Mouse (Mus musculus) midbrain, postnatal 0 days (tissue): ENCODE results near the gene Tmem39b. TPM values are rescaled to one million over a fixed set of nuclear protein-coding genes. Genes with fewer than 3 reads are reported as not detected.

Experiments used
- ATAC-seq: fragments of 200-750 bp; cut with Nextera tagmentation; 2 replicates; pipeline ENCODE4 v1.8.0; 2017; ENCODE audit warnings: moderate number of reproducible peaks, mild to moderate bottlenecking, moderate TSS enrichment, moderate library complexity; ENCODE audit not compliant: low FRiP score
- DNase-seq: peaks from one replicate; pipeline ENCODE4 v3.0.0-alpha.2; 2015; ENCODE audit warnings: low spot score
- H3K27ac ChIP-seq: fragments of 300-500 bp; sonication (generic); 2 replicates; pipeline ENCODE4 v1.5.1; 2014; ENCODE audit warnings: low read depth, mild to moderate bottlenecking, low read length, mixed read lengths
- H3K27me3 ChIP-seq: fragments of 300-500 bp; sonication (generic); 2 replicates; pipeline ENCODE4 v1.6.1; 2014; ENCODE audit warnings: low read length, control low read depth, mixed read lengths; ENCODE audit not compliant: insufficient read depth
- H3K36me3 ChIP-seq: fragments of 300-500 bp; sonication (generic); 2 replicates; pipeline ENCODE4 v1.6.1; 2014; ENCODE audit warnings: low read length, control low read depth, mixed read lengths; ENCODE audit not compliant: insufficient read depth
- H3K4me1 ChIP-seq: fragments of 300-500 bp; sonication (generic); 2 replicates; pipeline ENCODE4 v1.6.1; 2014; ENCODE audit warnings: mild to moderate bottlenecking, control low read depth, antibody characterized with exemption, low read length, mixed read lengths; ENCODE audit not compliant: insufficient read depth
- H3K4me2 ChIP-seq: fragments of 300-500 bp; sonication (generic); 2 replicates; pipeline ENCODE4 v1.6.1; 2014; ENCODE audit warnings: low read depth, mild to moderate bottlenecking, low read length, mixed read lengths; ENCODE audit not compliant: poor library complexity, severe bottlenecking
- H3K4me3 ChIP-seq: fragments of 300-500 bp; sonication (generic); 2 replicates; pipeline ENCODE4 v1.5.1; 2014; ENCODE audit warnings: low read depth, mild to moderate bottlenecking, low read length, moderate library complexity
- H3K9ac ChIP-seq: fragments of 300-500 bp; sonication (generic); replicated peaks from 2 replicates; pipeline ENCODE4 v1.6.1; 2014; ENCODE audit warnings: mild to moderate bottlenecking, low read length, moderate library complexity, mixed read lengths; ENCODE audit not compliant: poor library complexity, severe bottlenecking
- H3K9me3 ChIP-seq: fragments of 300-500 bp; sonication (generic); 2 replicates; pipeline ENCODE4 v1.6.1; 2016; ENCODE audit warnings: low read length, control low read depth
- CTCF ChIP-seq: IDR thresholded peaks from 2 replicates; pipeline ENCODE4 v1.5.1; 2016; ENCODE audit warnings: antibody characterized with exemption, mild to moderate bottlenecking
- WGBS: fragments of 180-500 bp; shearing (Covaris S2); extraction: QIAGEN DNeasy Blood & Tissue Kit; methylation state at CpG from one replicate; pipeline ENCODE4 v1.1.7; 2014; 5-methylcytosine and 5-hydroxymethylcytosine counted together
- polyA plus RNA-seq: library from polyadenylated mRNA; unstranded; fragments of >200 nt; fragmentation: Nextera tagmentation; extraction: Ambion mirVana; gene quantifications from 2 replicates; pipeline ENCODE4 v1.2.1, GENCODE M21; 2015
- total RNA-seq: library from RNA; depleted of rRNA; stranded (reverse); fragments of >200 nt; gene quantifications from 2 replicates; pipeline ENCODE4 v1.2.3, GENCODE M21; 2014

The Tmem39b gene
- total and polyA plus RNA-seq, 2 experiments from 2014 or later = 16.4 to 29.6 TPM

- Histone ChIP-seq H3K9ac (peak overlapping the region; percentile 91), H3K4me2 (peak overlapping the region; percentile 73), H3K27me3 (no peaks in the 10 kb centered on the region), H3K27ac (peak overlapping the region; percentile 92), H3K9me3 (no peaks in the 10 kb centered on the region), H3K4me1 (0 out of 2 replicates have a peak, but pooled peaks cover 4% of the 10 kb centered on the region), H3K4me3 (peak overlapping the region; percentile 98), H3K36me3 (peaks cover 18% of the 10 kb centered on the region)
- DNase-seq = no peak
- no peak for TF ChIP-seq CTCF
- no peak for ATAC-seq
- 5% methylated on average over 10 of the region's 10 CpGs for WGBS
Observed at GRCm38 (mm10) chr4:129672878-129673449, 23.7 kb downstream of the Tmem39b start.

GRCm38 (mm10) chr4:129672083-129672877 lies 24.4 kb downstream of the Tmem39b start, which contains the start of gene Kpna6:
Gene Kpna6 (minus strand): TSS chr4:129672767.
- H3K9ac ChIP-seq = peak within 1 kb of the TSS; percentile 91
- under 1% methylated on average over 59 of the region's 65 CpGs for WGBS
- TF ChIP-seq CTCF = peak; percentile 28; the same call in 1 of the 2 replicates
- DNase-seq (peak; percentile 94), ATAC-seq (peak; percentile 88)
- no peaks in the 10 kb centered on the region for H3K27me3 ChIP-seq
- H3K4me2 ChIP-seq = peak within 1 kb of the TSS; percentile 73
- H3K4me3 ChIP-seq = peak within 1 kb of the TSS; percentile 98
- H3K9me3 ChIP-seq = no peaks in the 10 kb centered on the region
- 0 out of 2 replicates have a peak, but pooled peaks cover 4% of the 10 kb centered on the region for H3K4me1 ChIP-seq
- peaks cover 15% of the 10 kb centered on the region for H3K36me3 ChIP-seq
- peak within 1 kb of the TSS; percentile 92 for H3K27ac ChIP-seq

GRCm38 (mm10) chr4:129671491-129672082 lies 25.1 kb downstream of the Tmem39b start:
- H3K4me3 ChIP-seq = peak overlapping the region; percentile 98
- TF ChIP-seq CTCF = peak; percentile 85
- no peaks in the 10 kb centered on the region for H3K27me3 ChIP-seq
- peak overlapping the region; percentile 73 for H3K4me2 ChIP-seq
- 0 out of 2 replicates have a peak, but pooled peaks cover 4% of the 10 kb centered on the region for H3K4me1 ChIP-seq
- ATAC-seq (no peak), DNase-seq (peak; percentile 64)
- 7% methylated on average over 12 of the region's 12 CpGs for WGBS
- peaks cover 8% of the 10 kb centered on the region for H3K36me3 ChIP-seq
- no peaks in the 10 kb centered on the region for H3K9me3 ChIP-seq
- peak overlapping the region; percentile 92 for H3K27ac ChIP-seq
- H3K9ac ChIP-seq = peak overlapping the region; percentile 91

GRCm38 (mm10) chr4:129662255-129662813 lies 34.3 kb downstream of the Tmem39b start:
- H3K27me3 ChIP-seq = no peaks in the 10 kb centered on the region
- no peaks in the 10 kb centered on the region for H3K9me3 ChIP-seq
- TF ChIP-seq CTCF = no peak
- peaks cover 19% of the 10 kb centered on the region for H3K36me3 ChIP-seq
- DNase-seq (no peak), ATAC-seq (no peak)
- no peak overlapping the region for H3K27ac ChIP-seq
- H3K9ac ChIP-seq = no peak overlapping the region
- H3K4me2 ChIP-seq = no peak overlapping the region
- WGBS = 81% methylated on average over 3 of the region's 3 CpGs
- H3K4me3 ChIP-seq = no peak overlapping the region
- no peaks in the 10 kb centered on the region for H3K4me1 ChIP-seq

GRCm38 (mm10) chr4:129661584-129661983 lies 35.1 kb downstream of the Tmem39b start:
- no peaks in the 10 kb centered on the region for H3K4me1 ChIP-seq
- no peak for ATAC-seq
- no peak overlapping the region for H3K4me3 ChIP-seq
- H3K4me2 ChIP-seq = no peak overlapping the region
- DNase-seq = no peak
- H3K27ac ChIP-seq = no peak overlapping the region
- peaks cover 22% of the 10 kb centered on the region for H3K36me3 ChIP-seq
- H3K9me3 ChIP-seq = no peaks in the 10 kb centered on the region
- no peak for TF ChIP-seq CTCF
- 90% methylated on average over 3 of the region's 3 CpGs for WGBS
- H3K9ac ChIP-seq = no peak overlapping the region
- H3K27me3 ChIP-seq = no peaks in the 10 kb centered on the region
